Mouse (Mus musculus): ENCODE data around the gene Kif2a. TPM values are rescaled to one million over a fixed set of nuclear protein-coding genes. Genes with fewer than 3 reads are reported as not detected.
"Not testable (repeated sequence)": the region's sequence is repeated elsewhere in the genome, so short reads cannot be mapped to it uniquely, and the experiment has no call there.

Kif2a gene
- total RNA-seq, 2 experiments from 2014 or later: 117 to 123 TPM

DNA sequence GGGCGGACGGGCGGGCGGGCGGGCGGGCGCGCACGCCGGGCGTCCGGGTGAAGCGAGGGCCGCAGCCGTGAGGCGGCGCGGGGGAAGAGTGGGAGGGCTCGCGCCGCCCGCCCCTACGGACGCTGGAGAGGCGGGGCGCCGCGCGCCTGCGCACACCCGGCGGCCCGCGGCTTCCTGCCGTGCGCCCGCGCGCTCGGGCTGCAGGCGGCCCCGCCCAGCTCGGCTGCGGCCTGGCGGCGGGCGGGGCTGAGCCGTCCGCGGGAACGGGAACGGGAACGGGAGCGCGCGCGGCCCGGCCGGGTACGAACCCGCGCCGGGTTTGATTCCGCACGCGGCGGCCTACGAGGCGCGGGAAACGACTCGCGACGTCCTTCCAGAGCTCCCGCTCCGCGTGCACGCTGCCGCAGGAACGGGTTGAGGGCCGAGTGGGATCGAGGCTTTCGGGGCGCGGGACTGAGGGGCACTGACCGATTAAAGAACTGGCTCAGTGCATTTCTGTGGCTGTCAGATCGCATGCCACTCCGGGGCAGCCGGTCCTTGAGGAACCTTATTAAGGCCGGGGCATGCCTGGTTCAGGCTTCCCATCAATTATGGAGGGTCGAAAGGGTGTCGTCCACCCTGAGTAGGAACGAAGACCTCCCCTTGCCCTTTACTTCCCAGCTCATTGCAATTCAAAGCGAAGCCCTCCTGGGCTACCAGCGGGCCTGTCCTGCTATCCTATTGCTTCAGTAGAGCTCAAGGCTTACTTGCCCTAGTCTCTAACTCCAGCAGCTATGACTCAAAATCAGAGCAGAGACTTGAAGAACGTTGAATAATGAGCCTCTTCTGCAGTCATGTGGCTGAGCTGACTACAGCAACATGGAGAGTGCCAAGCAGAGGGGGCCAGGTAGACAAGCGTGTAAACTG lies 593 bp upstream of the Kif2a start:
- peak; percentile 69 for DNase-seq

- no peak for DNase-seq
Observed at GRCm38 (mm10) chr13:107019443-107019842, 2.5 kb downstream of the Kif2a start.

GRCm38 (mm10) chr13:107013926-107014325 lies 8.0 kb downstream of the Kif2a start:
- no peak for DNase-seq

DNA sequence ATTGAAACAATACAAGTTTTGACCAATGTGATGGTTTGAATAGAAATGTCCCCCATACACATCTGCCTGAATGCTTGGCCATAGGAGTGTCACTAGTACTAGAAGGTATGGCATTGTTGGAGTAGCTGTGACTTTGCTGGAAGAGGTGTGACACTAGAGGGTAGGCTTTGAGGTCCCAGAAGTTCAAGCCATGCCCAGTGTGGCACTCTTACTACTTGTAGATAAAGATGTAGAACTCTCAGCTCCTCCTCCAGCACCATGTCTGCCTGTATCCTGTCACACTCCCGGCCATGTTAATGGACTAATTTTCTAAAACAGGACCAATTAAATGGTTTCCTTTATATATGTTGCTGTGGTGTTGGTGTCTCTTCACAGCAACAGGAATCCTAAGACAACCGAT lies 10.3 kb downstream of the Kif2a start:
- DNase-seq: no peak

DNA sequence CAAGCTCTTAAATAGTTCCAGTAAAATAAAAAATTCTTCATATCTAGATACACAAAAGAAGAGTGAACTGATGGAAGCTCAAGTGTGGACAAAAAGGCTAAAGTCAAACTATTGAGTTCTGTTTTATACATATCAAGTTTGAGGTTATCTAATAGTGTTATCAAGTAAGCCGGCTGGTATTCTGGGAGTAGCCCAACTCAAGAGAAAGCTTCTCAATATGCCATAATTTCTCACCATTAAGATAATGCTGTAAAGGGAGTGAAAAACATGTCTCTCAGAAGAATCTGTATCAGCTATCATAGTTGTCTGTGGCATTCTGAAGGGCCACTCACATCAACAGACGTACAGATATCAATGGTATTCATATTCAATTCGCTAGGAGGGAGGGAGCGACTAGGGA lies 13.8 kb downstream of the Kif2a start:
- DNase-seq: no peak

DNA sequence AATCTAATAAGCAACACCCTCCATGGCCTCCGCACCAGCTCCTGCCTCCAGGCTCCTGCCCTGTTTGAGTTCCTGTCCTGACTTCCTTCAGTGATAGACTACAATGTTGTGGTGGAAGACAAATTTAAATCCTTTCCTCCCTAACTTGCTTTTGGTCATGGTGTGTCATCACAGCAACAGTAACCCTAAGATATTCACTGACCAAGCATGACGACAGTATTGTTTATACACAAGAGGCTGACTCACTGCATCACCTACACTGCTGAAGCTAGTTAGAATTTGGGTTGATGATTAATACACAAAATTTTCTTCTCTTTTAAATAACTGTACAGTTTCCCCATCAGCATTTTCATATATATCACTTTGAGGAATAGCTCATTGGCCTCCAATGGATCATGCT lies 18.7 kb downstream of the Kif2a start:
- DNase-seq: no peak

GRCm38 (mm10) chr13:106998671-106999070 lies 23.3 kb downstream of the Kif2a start:
- DNase-seq: no peak

DNA sequence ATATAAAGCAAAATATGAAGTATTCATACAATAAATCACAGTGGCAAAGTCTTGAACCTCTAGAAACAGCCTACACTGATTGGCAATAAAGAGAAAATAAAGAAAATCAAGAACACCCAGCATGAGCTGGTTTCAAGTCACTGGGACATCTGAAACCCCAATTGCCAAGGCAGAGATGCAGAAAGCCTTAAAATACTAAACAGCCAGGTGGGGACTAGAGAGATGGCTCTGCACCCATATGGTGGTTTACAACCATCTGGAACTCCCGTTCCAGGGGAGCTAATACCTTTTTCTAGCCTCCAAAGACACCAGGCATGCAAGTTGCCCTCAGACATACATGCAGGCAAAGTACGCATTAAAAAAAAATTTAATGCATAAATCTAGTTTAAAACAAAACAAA lies 23.9 kb downstream of the Kif2a start:
- DNase-seq: no peak

DNA sequence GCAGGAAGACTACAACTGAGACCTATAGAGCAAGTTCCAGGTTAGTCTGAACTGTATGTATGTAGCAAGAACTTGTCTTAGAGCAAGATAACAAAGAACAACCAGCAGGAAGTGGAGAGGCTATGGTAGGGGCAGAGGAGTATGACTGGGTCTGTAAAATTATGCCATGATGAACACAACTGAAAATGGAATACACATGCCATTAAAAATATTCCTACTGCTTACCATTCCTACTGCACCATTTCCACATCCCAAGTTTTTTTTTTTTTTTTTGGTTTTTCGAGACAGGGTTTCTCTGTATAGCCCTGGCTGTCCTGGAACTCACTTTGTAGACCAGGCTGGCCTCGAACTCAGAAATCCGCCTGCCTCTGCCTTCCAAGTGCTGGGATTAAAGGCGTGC lies 24.4 kb downstream of the Kif2a start:
- not testable (repeated sequence) for DNase-seq

DNA sequence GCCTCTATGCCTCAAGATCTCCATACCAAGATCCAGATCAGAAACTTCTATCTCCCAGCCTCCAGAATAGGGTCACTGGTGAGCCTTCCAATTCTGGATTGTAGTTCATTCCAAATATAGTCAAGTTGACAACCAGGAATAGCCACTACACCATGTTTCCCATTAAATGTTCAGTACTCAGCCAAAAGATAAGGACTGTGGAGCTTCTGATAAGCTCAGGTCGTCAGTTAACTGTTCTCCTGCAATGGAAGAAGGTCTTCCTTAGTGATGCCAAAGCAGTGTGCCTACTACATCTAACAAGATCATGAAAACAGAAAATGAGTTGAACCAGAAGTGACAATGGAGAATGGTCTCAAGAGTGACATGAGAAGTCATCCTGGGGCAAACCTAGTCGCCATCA lies 25.0 kb downstream of the Kif2a start:
- no peak for DNase-seq

DNA sequence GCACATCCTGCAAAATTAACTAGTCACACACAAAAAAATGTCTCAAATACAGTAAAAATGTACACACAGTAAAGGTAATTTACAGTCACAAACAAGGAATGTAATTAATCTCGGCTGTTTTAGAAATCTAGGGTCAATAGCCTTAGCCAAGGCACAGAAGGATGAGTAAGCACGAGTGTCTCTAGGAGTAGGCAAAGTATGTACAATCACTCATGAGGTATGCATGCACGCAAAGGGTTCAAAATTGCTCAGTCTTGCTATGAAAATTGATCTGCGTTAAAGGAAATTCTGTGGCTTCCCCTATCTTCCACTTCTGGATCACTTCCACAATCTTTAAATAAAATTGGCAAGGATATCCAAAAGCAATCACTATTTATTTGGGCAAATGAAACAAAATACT lies 60.4 kb downstream of the Kif2a start:
- DNase-seq: no peak

- DNase-seq: no peak
Observed at GRCm38 (mm10) chr13:106960557-106960956, 61.4 kb downstream of the Kif2a start.

DNA sequence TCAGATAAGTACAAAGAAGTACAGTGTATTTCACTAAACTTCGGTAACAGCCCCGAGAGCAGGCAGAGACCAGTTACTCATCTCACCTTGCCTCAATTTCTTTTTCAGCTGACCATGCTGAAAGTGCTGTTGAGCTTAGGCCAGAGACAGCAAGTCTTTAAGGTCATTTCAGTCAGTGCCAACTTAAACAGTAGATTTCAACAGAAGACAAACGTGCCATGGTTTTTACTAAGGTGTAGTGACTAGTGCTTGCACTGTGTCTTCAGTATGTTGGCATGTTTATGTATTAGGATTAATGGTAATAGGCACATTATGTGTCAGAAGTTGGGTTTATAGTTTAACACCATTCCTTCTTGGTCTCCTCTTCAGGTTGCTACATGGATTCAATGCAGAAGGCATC lies 63.6 kb downstream of the Kif2a start:
- no peak for DNase-seq

DNA sequence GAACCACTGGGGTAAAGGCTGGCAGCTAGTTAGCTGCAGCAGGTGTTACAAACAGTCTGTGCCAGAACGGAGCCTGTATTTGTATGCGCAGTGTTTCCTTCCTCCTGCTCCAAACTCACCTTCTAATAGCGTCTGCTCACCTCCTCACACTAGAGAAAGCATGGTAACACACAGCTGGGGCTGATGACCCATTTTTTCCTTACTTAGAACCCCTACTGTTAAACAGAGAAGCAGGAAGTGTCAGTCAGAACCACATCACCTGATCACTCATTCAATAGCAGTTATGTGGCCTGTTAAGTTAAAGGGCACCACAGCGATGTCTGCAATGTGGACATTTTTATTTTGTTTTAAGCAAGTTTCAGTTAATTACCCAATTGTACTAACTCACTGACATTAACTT lies 64.4 kb downstream of the Kif2a start:
- DNase-seq: no peak

GRCm38 (mm10) chr13:106954880-106955279 lies 67.0 kb downstream of the Kif2a start:
- DNase-seq: no peak

GRCm38 (mm10) chr13:106947583-106947982 lies 74.3 kb downstream of the Kif2a start:
- no peak for DNase-seq

GRCm38 (mm10) chr13:106946594-106947540 lies 75.1 kb downstream of the Kif2a start, which contains the start of gene Dimt1:
Dimt1 (plus strand) TSS chr13:106947127.
- DNase-seq: peak; percentile 95

- DNase-seq: no peak
Observed at GRCm38 (mm10) chr13:106945518-106945917, 76.4 kb downstream of the Kif2a start.

GRCm38 (mm10) chr13:106942721-106943120 lies 79.2 kb downstream of the Kif2a start:
- no peak for DNase-seq

DNA sequence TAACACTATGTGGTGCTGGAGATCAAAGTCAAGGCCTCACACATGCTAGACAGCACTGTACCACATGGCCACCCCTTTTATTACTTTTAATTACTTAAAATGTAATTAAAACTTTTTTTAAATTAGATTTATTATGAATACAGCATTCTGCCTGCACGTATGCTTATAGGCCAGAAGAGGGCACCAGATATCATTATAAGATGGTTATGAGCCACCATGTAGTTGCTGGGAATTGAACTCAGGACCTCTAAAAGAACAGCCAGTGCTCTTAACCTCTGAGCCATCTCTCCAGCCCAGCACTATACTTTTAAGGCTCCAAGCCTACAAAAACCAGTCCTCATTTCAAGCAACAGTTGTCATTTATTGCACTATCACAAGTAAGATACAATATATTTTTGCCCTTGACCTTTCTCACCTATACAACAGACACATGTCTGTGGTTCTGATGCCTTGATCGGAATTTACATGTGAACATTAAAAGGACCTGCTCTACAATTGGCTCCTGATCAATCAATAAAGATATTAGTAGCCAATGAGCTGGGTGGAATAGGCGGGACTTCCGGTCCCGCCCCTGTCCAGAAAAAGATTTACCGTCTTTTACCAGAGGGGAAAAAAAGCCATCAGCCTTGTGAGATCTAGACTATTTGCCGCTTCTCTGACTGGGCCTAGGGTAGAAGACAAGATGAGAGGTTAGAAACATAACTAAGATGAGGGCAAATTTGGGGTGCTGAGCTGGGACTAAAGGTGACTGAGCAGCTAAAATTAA lies 80.5 kb downstream of the Kif2a start:
- DNase-seq: no peak

- DNase-seq: no peak
Observed at GRCm38 (mm10) chr13:106937138-106937472, 84.8 kb downstream of the Kif2a start.

All from layer of hippocampus, postnatal 36 days (tissue).